Mouse (Mus musculus): Measurements from ENCODE around the gene Tes3-ps. TPM values are rescaled to one million over a fixed set of nuclear protein-coding genes. Genes with fewer than 3 reads are reported as not detected.

The Tes3-ps gene
- not detected in 2 replicates for polyA plus RNA-seq (2012; rRNA removed)

- no peak for DNase-seq (ENCODE audit: low read depth)
Measured at GRCm38 (mm10) chr13:49492376-49493368, at the start of gene Tes3-ps. TSS of gene Tes3-ps (plus strand) at chr13:49493318.

GRCm38 (mm10) chr13:49444451-49444850, 48.7 kb upstream of the Tes3-ps start:
- no peak for DNase-seq (ENCODE audit: low read depth)

GRCm38 (mm10) chr13:49449318-49449749, 43.8 kb upstream of the Tes3-ps start:
- DNase-seq (ENCODE audit: low read depth): no peak

- no peak for DNase-seq (ENCODE audit: low read depth)
Measured at GRCm38 (mm10) chr13:49460276-49460675, 32.8 kb upstream of the Tes3-ps start.

GRCm38 (mm10) chr13:49460692-49461414, 32.3 kb upstream of the Tes3-ps start:
- no peak for DNase-seq (ENCODE audit: low read depth)

GRCm38 (mm10) chr13:49461458-49462132, 31.5 kb upstream of the Tes3-ps start:
- DNase-seq (ENCODE audit: low read depth): no peak

GRCm38 (mm10) chr13:49462921-49463320, 30.2 kb upstream of the Tes3-ps start:
- no peak for DNase-seq (ENCODE audit: low read depth)

GRCm38 (mm10) chr13:49465875-49466274, 27.2 kb upstream of the Tes3-ps start:
- DNase-seq (ENCODE audit: low read depth): no peak

- DNase-seq (ENCODE audit: low read depth): no peak
Measured at GRCm38 (mm10) chr13:49466393-49467075, 26.6 kb upstream of the Tes3-ps start.

GRCm38 (mm10) chr13:49467585-49467984, 25.5 kb upstream of the Tes3-ps start:
- DNase-seq (ENCODE audit: low read depth): no peak

- DNase-seq (ENCODE audit: low read depth): no peak
Measured at GRCm38 (mm10) chr13:49469002-49469401, 24.1 kb upstream of the Tes3-ps start.

- no peak for DNase-seq (ENCODE audit: low read depth)
Measured at GRCm38 (mm10) chr13:49470319-49470718, 22.8 kb upstream of the Tes3-ps start.

GRCm38 (mm10) chr13:49470806-49471205, 22.3 kb upstream of the Tes3-ps start:
- DNase-seq (ENCODE audit: low read depth): no peak

GRCm38 (mm10) chr13:49471981-49472675, 21.0 kb upstream of the Tes3-ps start:
- DNase-seq (ENCODE audit: low read depth): no peak

- no peak for DNase-seq (ENCODE audit: low read depth)
Measured at GRCm38 (mm10) chr13:49472676-49473005, 20.5 kb upstream of the Tes3-ps start.

- DNase-seq (ENCODE audit: low read depth): no peak
Measured at GRCm38 (mm10) chr13:49477887-49478286, 15.2 kb upstream of the Tes3-ps start.

GRCm38 (mm10) chr13:49478851-49479374, 14.2 kb upstream of the Tes3-ps start:
- DNase-seq (ENCODE audit: low read depth): no peak

GRCm38 (mm10) chr13:49479399-49479798, 13.7 kb upstream of the Tes3-ps start:
- no peak for DNase-seq (ENCODE audit: low read depth)

- DNase-seq (ENCODE audit: low read depth): no peak
Measured at GRCm38 (mm10) chr13:49480057-49480456, 13.1 kb upstream of the Tes3-ps start.

GRCm38 (mm10) chr13:49480551-49480950, 12.6 kb upstream of the Tes3-ps start:
- DNase-seq (ENCODE audit: low read depth): no peak

- DNase-seq (ENCODE audit: low read depth): no peak
Measured at GRCm38 (mm10) chr13:49485388-49485787, 7.7 kb upstream of the Tes3-ps start.
